Mouse (Mus musculus) olfactory bulb, adult 2 months (tissue): ENCODE results near the gene Vmn1r10. TPM values are rescaled to one million over a fixed set of nuclear protein-coding genes. Genes with fewer than 3 reads are reported as not detected.

ENCODE experiments used
- H3K27ac ChIP-seq: fragments of 200-500 bp; 2 replicates; pipeline ENCODE4 v1.5.1; 2012; ENCODE audit warnings: low read depth, low read length; ENCODE audit not compliant: insufficient read depth
- H3K4me1 ChIP-seq: fragments of 200-500 bp; 2 replicates; pipeline ENCODE4 v1.6.1; 2012; ENCODE audit warnings: low read length; ENCODE audit not compliant: control insufficient read depth, insufficient read depth
- H3K4me3 ChIP-seq: fragments of 200-500 bp; 2 replicates; pipeline ENCODE4 v1.5.1; 2012; ENCODE audit warnings: mild to moderate bottlenecking, low read depth, low read length, moderate library complexity; ENCODE audit not compliant: insufficient read depth
- CTCF ChIP-seq: fragments of 200-500 bp; IDR thresholded peaks from 2 replicates; pipeline ENCODE4 v1.5.1; 2012; ENCODE audit warnings: low read depth, mild to moderate bottlenecking, low read length, moderate library complexity; ENCODE audit not compliant: insufficient read depth
- POLR2A ChIP-seq: fragments of 200-500 bp; IDR thresholded peaks from 2 replicates; pipeline ENCODE4 v1.6.1; 2012; ENCODE audit warnings: mild to moderate bottlenecking, low read depth, low read length, moderate library complexity; ENCODE audit not compliant: insufficient read depth
- WGBS: fragments of 180-500 bp; shearing (Covaris S2); methylation state at CpG from one replicate; pipeline ENCODE4 v1.1.7; 2018; 5-methylcytosine and 5-hydroxymethylcytosine counted together
- polyA plus RNA-seq: library from polyadenylated mRNA; stranded (reverse); fragments of >200 nt; gene quantifications from 2 replicates; pipeline ENCODE4 v1.2.4, GENCODE M21; 2012; ENCODE audit warnings: low replicate concordance; ENCODE audit not compliant: missing spikeins, insufficient read depth, insufficient read length

The Vmn1r10 gene
- polyA plus RNA-seq = not detected in 2 replicates

DNA sequence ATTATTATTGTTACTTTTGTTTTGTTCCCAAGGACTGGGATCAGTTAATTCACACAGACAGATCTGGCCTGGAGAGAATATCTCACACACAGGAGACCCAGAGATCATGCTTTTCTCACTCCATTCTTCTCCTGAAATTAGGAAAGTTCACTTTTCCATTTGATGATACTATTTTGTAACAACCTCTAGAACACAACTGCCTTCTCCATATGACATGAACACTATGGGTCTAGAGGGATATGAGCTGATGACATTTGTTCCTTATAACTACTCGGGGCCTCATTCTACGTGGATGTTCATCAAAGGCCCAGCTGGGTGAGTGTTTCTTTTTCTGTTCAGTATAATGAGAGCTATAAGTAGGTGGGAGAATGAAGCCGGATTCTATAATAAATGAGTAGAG lies at the start of gene Vmn1r10:
Gene Vmn1r10 (plus strand): TSS at position 301 of the 400 bp plus-strand sequence.
- H3K4me1 ChIP-seq = no peaks in the 10 kb centered on the region
- no peak within 1 kb of the TSS for H3K4me3 ChIP-seq
- 77% methylated on average over 3 of the region's 3 CpGs for WGBS
- H3K27ac ChIP-seq = no peak within 1 kb of the TSS
- no peak for TF ChIP-seq CTCF
- no peak for TF ChIP-seq POLR2A

DNA sequence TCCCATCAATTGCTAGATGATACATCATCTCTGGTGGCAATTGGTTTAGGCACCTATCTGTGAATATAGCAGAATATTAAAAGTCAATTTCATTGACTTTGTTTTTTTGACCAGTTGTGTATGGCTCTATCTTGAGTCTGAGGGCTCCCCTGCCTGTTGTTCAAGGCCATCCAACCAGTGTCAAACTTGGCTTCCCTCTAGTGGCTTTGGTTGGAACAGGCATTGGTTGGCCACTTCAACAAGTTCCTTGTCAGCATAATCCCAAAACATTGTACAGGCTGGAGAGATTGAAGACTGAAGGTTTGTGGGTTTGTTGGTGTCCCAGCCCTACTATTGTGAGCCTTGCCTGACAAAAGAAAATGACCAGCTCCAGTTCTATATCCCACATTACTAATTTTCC lies 45.5 kb upstream of the Vmn1r10 start:
- no peak for TF ChIP-seq POLR2A
- no peak for TF ChIP-seq CTCF
- Histone ChIP-seq H3K27ac (no peak overlapping the region), H3K4me3 (no peak overlapping the region), H3K4me1 (no peaks in the 10 kb centered on the region)

DNA sequence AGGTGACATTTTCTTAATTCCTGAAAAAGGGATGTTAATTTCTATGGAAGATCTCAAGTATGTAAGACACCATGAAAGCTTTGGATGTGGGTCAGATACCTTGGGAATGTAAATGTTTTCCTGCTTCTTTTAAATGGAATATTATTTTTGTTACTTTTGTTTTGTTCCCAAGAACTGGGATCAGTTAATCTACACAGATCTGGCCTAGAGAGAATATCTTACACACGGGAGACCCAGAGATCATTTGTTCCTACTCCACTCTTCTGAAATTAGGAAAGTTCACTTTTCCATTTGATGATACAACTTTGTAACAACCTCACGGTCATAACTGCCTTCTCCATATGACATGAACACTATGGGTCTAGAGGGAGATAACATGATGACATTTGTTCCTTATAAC lies 42.8 kb upstream of the Vmn1r10 start, which contains the start of gene Vmn1r9:
Gene Vmn1r9 (plus strand): TSS at position 301 of the 400 bp plus-strand sequence.
- 85% methylated on average over 2 of the region's 2 CpGs for WGBS

DNA sequence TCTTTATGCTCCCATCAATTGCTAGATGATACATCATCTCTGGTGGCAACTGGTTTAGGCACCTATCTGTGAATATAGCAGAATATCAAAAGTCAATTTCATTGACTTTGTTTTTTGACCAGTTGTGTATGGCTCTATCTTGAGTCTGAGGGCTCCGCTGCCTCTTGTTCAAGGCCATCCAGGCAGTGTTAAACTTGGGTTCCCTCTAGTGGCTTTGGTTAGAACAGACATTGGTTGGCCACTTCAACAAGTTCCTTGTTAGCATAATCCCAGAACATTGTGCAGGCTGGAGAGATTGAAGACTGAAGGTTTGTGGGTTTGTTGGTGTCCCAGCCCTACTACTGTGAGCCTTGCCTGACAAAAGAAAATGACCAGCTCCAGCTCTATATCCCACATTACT lies 2.9 kb upstream of the Vmn1r10 start:
- H3K4me1 ChIP-seq = no peaks in the 10 kb centered on the region
- 75% methylated on average over 1 of the region's 1 CpGs for WGBS
- TF ChIP-seq CTCF (no peak), POLR2A (no peak)
- no peak overlapping the region for H3K27ac ChIP-seq
- H3K4me3 ChIP-seq = no peak overlapping the region

More for the DNA sequence above, 42.8 kb upstream of the Vmn1r10 start, which contains the start of gene Vmn1r9:
- Histone ChIP-seq H3K4me1 (no peaks in the 10 kb centered on the region), H3K27ac (no peak within 1 kb of the TSS), H3K4me3 (no peak within 1 kb of the TSS)
- TF ChIP-seq POLR2A (no peak), CTCF (no peak)

DNA sequence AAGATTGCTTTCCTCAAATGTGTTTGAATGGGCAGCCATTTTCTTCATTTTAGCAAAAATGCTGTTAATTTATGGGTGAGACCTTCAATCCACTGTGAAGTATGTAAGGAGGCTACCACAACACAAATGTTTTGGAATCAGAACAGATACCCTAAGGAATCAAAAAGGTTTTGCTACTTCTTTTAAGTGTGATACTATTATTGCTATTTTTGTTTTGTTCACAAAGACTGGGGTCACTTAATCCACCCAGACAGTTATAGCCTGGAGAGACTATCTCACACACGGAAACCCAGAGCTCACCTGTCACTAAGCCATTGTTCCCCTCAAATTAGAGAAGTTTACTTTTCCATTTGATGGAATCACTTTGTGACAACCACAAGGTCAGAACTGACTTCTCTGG lies 23.9 kb downstream of the Vmn1r10 start, which contains the start of gene Vmn1r11:
Gene Vmn1r11 (plus strand): TSS at position 301 of the 400 bp plus-strand sequence.
- WGBS = 66% methylated on average over 1 of the region's 1 CpGs

DNA sequence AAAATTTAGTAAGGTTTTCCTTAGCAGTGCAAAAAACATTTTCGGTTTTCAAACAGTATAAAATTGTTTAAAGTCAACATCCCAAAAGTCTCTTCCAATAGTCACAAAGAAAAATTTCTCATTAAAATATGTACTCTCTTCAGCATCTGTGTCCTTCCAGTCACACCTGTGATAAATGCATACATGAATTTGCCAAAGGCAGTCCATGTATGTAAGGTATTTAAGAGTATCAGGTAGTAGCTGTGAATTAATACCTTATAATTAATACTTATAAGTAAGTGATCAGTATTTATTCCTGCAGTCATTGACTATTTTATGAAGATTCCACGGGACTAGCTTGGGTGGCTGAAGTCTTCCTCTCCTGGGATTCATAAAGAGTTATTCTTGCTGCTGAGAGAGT lies 47.4 kb downstream of the Vmn1r10 start, which contains the start of gene Vmn1r12:
Gene Vmn1r12 (plus strand): TSS at position 301 of the 400 bp plus-strand sequence.
- no peak within 1 kb of the TSS for H3K27ac ChIP-seq
- TF ChIP-seq POLR2A (no peak), CTCF (no peak)
- H3K4me1 ChIP-seq = no peaks in the 10 kb centered on the region
- no peak within 1 kb of the TSS for H3K4me3 ChIP-seq
- WGBS = 93% methylated on average over 2 of the region's 2 CpGs

More for the DNA sequence above, 23.9 kb downstream of the Vmn1r10 start, which contains the start of gene Vmn1r11:
- Histone ChIP-seq H3K27ac (no peak within 1 kb of the TSS), H3K4me1 (no peaks in the 10 kb centered on the region), H3K4me3 (no peak within 1 kb of the TSS)
- no peak for TF ChIP-seq POLR2A
- TF ChIP-seq CTCF = no peak

Other genes with a start within 250 kb of the Vmn1r10 start
- gene Nt5c3, start 185.5 kb upstream of the Vmn1r10 start, polyA plus RNA-seq = not detected in 2 replicates
- gene Vmn1r4, start 185.4 kb upstream of the Vmn1r10 start, polyA plus RNA-seq = not detected in 2 replicates
- gene Vmn1r5, start 139.2 kb upstream of the Vmn1r10 start, polyA plus RNA-seq = not detected in 2 replicates
- not detected in 2 replicates for gene Vmn1r6, start 112.2 kb upstream of the Vmn1r10 start, polyA plus RNA-seq
- gene Vmn1r7, start 84.1 kb upstream of the Vmn1r10 start, polyA plus RNA-seq = not detected in 2 replicates
- not detected in 2 replicates for gene Vmn1r8, start 77.2 kb upstream of the Vmn1r10 start, polyA plus RNA-seq
- gene Vmn1r9, start 42.7 kb upstream of the Vmn1r10 start, polyA plus RNA-seq = not detected in 2 replicates
- gene Vmn1r11, start 24.0 kb downstream of the Vmn1r10 start, polyA plus RNA-seq = not detected in 2 replicates
- not detected in 2 replicates for gene Vmn1r12, start 47.5 kb downstream of the Vmn1r10 start, polyA plus RNA-seq
- not detected in 2 replicates for gene Vmn1r13, start 93.8 kb downstream of the Vmn1r10 start, polyA plus RNA-seq
- gene Vmn1r14, start 122.2 kb downstream of the Vmn1r10 start, polyA plus RNA-seq = not detected in 2 replicates
- not detected in 2 replicates for gene Vmn1r15, start 148.5 kb downstream of the Vmn1r10 start, polyA plus RNA-seq
- not detected in 2 replicates for gene Vmn1r16, start 220.0 kb downstream of the Vmn1r10 start, polyA plus RNA-seq